Mouse (Mus musculus) C2C12 (cell line): ENCODE data around the gene Chek2.
A peak's percentile ranks its signal among the peaks of the same experiment; 100 is the strongest.

ENCODE experiments used
- CEBPB ChIP-seq: IDR thresholded peaks from one replicate; pipeline ENCODE4 v1.6.1; 2011; ENCODE audit warnings: low read depth, mild to moderate bottlenecking, control low read depth, moderate library complexity
- CTCF ChIP-seq: IDR thresholded peaks from one replicate; pipeline ENCODE4 v1.5.1; 2011; ENCODE audit not compliant: control insufficient read depth, insufficient read depth, insufficient read length
- FOSL1 ChIP-seq: IDR thresholded peaks from one replicate; pipeline ENCODE4 v1.8.0; 2011; ENCODE audit warnings: mild to moderate bottlenecking, low read length; ENCODE audit not compliant: poor library complexity, insufficient read depth, severe bottlenecking
- MAX ChIP-seq: IDR thresholded peaks from one replicate; pipeline ENCODE4 v1.6.1; 2011; ENCODE audit warnings: mild to moderate bottlenecking, control low read depth
- MYOD1 ChIP-seq: IDR thresholded peaks from one replicate; pipeline ENCODE4 v1.6.1; 2011; ENCODE audit warnings: low read depth; ENCODE audit not compliant: control insufficient read depth, insufficient read length
- MYOG ChIP-seq: IDR thresholded peaks from one replicate; pipeline ENCODE4 v1.6.1; 2011; ENCODE audit not compliant: control insufficient read depth, insufficient read length; ENCODE audit errors: extremely low read depth
- USF1 ChIP-seq: IDR thresholded peaks from one replicate; pipeline ENCODE4 v1.6.1; 2011; ENCODE audit warnings: low read depth, mild to moderate bottlenecking, control low read depth, moderate library complexity

DNA sequence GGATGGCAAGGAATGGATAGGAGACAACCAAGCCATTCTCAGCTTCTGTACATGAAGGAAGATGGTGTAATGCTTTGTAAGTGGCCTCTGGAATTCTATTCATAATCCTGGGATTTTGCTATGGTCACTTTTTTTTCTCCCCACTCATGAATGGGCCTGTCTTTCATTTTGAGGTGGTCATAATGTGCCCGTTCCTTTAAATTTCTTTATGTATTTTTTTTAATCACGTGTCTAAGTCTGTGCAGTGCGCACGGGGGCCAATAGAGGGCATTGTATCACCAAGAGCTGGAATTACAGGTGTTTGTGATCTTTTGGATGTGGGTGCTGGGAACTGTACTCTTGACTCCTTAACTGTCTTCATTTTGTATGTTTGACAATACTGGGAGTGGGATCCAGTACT lies 686 bp downstream of the Chek2 start:
- TF ChIP-seq CTCF (no peak), MYOG (no peak), MAX (no peak), USF1 (peak; percentile 80), MYOD1 (no peak), CEBPB (no peak), FOSL1 (no peak)
